Mouse (Mus musculus) gonadal fat pad, adult 2 months (tissue): Measurements from ENCODE around the gene Kdm5d. TPM values are rescaled to one million over a fixed set of nuclear protein-coding genes. Genes with fewer than 3 reads are reported as not detected.

Experiments
- DNase-seq: peaks from one replicate; pipeline ENCODE4 v3.0.0-alpha.2; 2012; ENCODE audit warnings: low read depth
- polyA plus RNA-seq: library from polyadenylated mRNA; depleted of rRNA; stranded (reverse); fragments of >200 nt; gene quantifications from 2 replicates; pipeline ENCODE4 v1.2.3, GENCODE M21; 2012; rRNA removed

Gene Kdm5d
- 9.7 and 10.7 TPM in 2 replicates for polyA plus RNA-seq

DNA sequence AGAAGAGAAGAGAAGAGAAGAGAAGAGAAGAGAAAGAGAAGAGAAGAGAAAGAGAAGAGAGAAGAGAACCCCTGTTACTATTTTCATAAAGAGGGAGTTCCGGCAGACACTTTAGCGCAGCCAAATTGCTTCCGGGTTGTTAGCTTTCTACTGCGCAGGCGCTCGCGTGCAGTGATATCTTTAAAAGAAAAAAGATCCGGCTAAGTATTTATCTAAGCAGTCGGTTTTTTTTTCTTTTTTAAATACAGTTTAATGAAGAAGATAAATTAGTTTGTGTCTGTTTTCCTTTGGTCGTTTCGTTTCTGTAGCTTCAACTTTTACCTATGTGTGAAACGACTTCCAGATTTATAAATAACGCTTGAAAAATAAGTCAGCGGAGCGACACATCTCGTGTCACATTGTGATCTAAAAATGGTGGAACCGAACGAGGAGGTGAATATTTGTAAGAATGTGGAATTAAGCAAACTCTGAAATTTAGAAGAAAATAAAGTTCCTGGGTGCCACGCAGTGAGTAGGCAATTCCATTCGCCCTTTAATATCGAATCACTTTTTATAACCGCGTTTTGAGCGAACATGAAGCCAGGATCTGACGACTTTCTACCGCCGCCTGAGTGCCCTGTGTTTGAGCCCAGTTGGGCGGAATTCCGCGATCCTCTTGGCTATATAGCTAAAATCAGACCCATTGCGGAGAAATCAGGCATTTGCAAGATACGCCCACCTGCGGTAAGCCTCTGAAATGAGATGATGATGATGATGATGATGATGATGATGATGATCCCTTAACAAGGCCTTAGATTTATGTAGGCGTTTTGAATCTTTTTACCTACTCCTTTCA lies at the start of gene Kdm5d:
Gene Kdm5d, plus strand, starts transcription at position 396 of the 835 bp plus-strand sequence.
- DNase-seq, result peak; percentile 20

GRCm38 (mm10) chrY:872404-872803 lies 25.2 kb upstream of the Kdm5d start:
- no peak for DNase-seq

DNA sequence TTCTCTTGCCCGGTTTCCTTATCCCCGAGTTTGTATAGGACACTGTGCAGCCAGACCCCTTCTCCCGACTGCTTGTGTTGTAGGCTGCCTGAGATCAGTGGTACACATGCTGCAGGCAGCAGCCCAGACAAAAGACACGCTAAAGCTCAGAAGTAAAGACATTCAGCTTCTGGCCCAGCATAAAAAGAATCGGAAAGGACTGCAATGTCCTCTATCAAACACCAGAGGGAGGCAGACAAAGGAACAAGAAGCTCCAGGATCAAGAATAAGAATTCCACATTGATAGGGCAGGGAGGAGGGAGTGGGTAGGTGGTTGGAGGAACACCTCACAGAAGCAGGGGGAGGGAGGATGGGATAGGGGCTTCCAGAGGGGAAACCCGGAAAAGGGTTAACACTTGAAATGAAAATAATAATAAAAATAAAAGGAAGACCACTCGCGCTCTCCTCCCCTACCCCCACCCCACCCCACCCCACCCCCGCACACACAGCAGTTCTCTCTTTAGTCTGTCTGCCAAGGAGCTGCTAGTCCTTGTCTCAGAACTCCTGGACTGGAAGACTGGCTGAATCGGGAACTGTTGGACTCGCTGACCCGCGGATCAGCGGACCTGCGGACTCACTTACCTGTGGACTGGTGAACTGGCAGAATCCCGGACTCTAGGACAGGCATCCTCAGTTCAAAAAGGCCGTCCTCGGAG lies 24.6 kb upstream of the Kdm5d start:
- DNase-seq, result no peak

Other genes with a start within 250 kb of the Kdm5d start
- gene Zfy1, start 100.4 kb upstream of the Kdm5d start, polyA plus RNA-seq, result not detected in 2 replicates
- 0.04 TPM in 1 of 2 replicates, not detected in the other for gene Uba1y, start 79.1 kb upstream of the Kdm5d start, polyA plus RNA-seq
- 12.8 and 22.0 TPM in 2 replicates for gene Eif2s3y, start 112.8 kb downstream of the Kdm5d start, polyA plus RNA-seq